Mouse (Mus musculus): ENCODE results near the gene Foxf1. TPM values are rescaled to one million over a fixed set of nuclear protein-coding genes. Genes with fewer than 3 reads are reported as not detected.

Foxf1 gene
- polyA plus RNA-seq, 1 experiment: 0.04 TPM

- Histone ChIP-seq H3K4me3 (ENCODE audit: insufficient read depth, poor library complexity, severe bottlenecking) (no peak overlapping the region), H3ac (ENCODE audit: control insufficient read depth, insufficient read length, low read depth) (no peak overlapping the region), H3K36me3 (ENCODE audit: control insufficient read depth, insufficient read depth) (no peaks in the 10 kb centered on the region), H3K79me2 (ENCODE audit: control insufficient read depth, insufficient read depth) (no peaks in the 10 kb centered on the region), H3K27me3 (ENCODE audit: control insufficient read depth, insufficient read depth, insufficient read length) (peaks cover 50% of the 10 kb centered on the region), H3K79me3 (ENCODE audit: low read depth) (no peaks in the 10 kb centered on the region)
- TF ChIP-seq MYOD1 (IDR thresholded peaks at IDR 0.05; ENCODE audit: control insufficient read depth, insufficient read length, low read depth): no peak
- TF ChIP-seq USF1 (IDR thresholded peaks at IDR 0.05; ENCODE audit: low read depth): no peak
- no peak for TF ChIP-seq FOSL1 (IDR thresholded peaks at IDR 0.05; ENCODE audit: insufficient read depth, low read length, poor library complexity, severe bottlenecking)
- no peak for TF ChIP-seq MAX (IDR thresholded peaks at IDR 0.05)
- TF ChIP-seq MYOG (IDR thresholded peaks at IDR 0.05; ENCODE audit: control insufficient read depth, extremely low read depth, insufficient read length): no peak
- TF ChIP-seq CTCF (IDR thresholded peaks at IDR 0.05; ENCODE audit: control insufficient read depth, insufficient read depth, insufficient read length): no peak
- TF ChIP-seq CEBPB (IDR thresholded peaks at IDR 0.05; ENCODE audit: low read depth): no peak
Observed at GRCm38 (mm10) chr8:121092141-121092540, 8.0 kb downstream of the Foxf1 start.

GRCm38 (mm10) chr8:121092627-121093026 is 8.4 kb downstream of the Foxf1 start:
- Histone ChIP-seq H3K36me3 (ENCODE audit: control insufficient read depth, insufficient read depth) (peaks cover 1% of the 10 kb centered on the region), H3ac (ENCODE audit: control insufficient read depth, insufficient read length, low read depth) (no peak overlapping the region), H3K27me3 (ENCODE audit: control insufficient read depth, insufficient read depth, insufficient read length) (peaks cover 45% of the 10 kb centered on the region), H3K79me2 (ENCODE audit: control insufficient read depth, insufficient read depth) (no peaks in the 10 kb centered on the region), H3K79me3 (ENCODE audit: low read depth) (no peaks in the 10 kb centered on the region), H3K4me3 (ENCODE audit: insufficient read depth, poor library complexity, severe bottlenecking) (no peak overlapping the region)
- peak; percentile 59 for TF ChIP-seq CTCF (IDR thresholded peaks at IDR 0.05; ENCODE audit: control insufficient read depth, insufficient read depth, insufficient read length)
- TF ChIP-seq MAX (IDR thresholded peaks at IDR 0.05): no peak

- H3K79me3 ChIP-seq (ENCODE audit: low read depth): no peaks in the 10 kb centered on the region
- peaks cover 40% of the 10 kb centered on the region for H3K27me3 ChIP-seq (ENCODE audit: control insufficient read depth, insufficient read depth, insufficient read length)
- TF ChIP-seq MYOG (IDR thresholded peaks at IDR 0.05; ENCODE audit: control insufficient read depth, extremely low read depth, insufficient read length) (no peak), USF1 (IDR thresholded peaks at IDR 0.05; ENCODE audit: low read depth) (no peak), MYOD1 (IDR thresholded peaks at IDR 0.05; ENCODE audit: control insufficient read depth, insufficient read length, low read depth) (no peak), CTCF (IDR thresholded peaks at IDR 0.05; ENCODE audit: control insufficient read depth, insufficient read depth, insufficient read length) (no peak), MAX (IDR thresholded peaks at IDR 0.05) (no peak), FOSL1 (IDR thresholded peaks at IDR 0.05; ENCODE audit: insufficient read depth, low read length, poor library complexity, severe bottlenecking) (no peak), CEBPB (IDR thresholded peaks at IDR 0.05; ENCODE audit: low read depth) (no peak)
Observed at GRCm38 (mm10) chr8:121093496-121093895, 9.3 kb downstream of the Foxf1 start.

GRCm38 (mm10) chr8:121104049-121104818 is 20.0 kb downstream of the Foxf1 start:
- Histone ChIP-seq H3K36me3 (ENCODE audit: control insufficient read depth, insufficient read depth) (peaks cover 43% of the 10 kb centered on the region), H3K27me3 (ENCODE audit: control insufficient read depth, insufficient read depth, insufficient read length) (no peaks in the 10 kb centered on the region), H3K79me2 (ENCODE audit: control insufficient read depth, insufficient read depth) (peaks cover 19% of the 10 kb centered on the region), H3K4me3 (ENCODE audit: insufficient read depth, poor library complexity, severe bottlenecking) (no peak overlapping the region), H3K79me3 (ENCODE audit: low read depth) (no peaks in the 10 kb centered on the region), H3ac (ENCODE audit: control insufficient read depth, insufficient read length, low read depth) (no peak overlapping the region)
- TF ChIP-seq CEBPB (IDR thresholded peaks at IDR 0.05; ENCODE audit: low read depth) (no peak), CTCF (IDR thresholded peaks at IDR 0.05; ENCODE audit: control insufficient read depth, insufficient read depth, insufficient read length) (peak; percentile 95), USF1 (IDR thresholded peaks at IDR 0.05; ENCODE audit: low read depth) (no peak)

More at GRCm38 (mm10) chr8:121093496-121093895, 9.3 kb downstream of the Foxf1 start:
- no peaks in the 10 kb centered on the region for H3K79me2 ChIP-seq (ENCODE audit: control insufficient read depth, insufficient read depth)
- no peak overlapping the region for H3K4me3 ChIP-seq (ENCODE audit: insufficient read depth, poor library complexity, severe bottlenecking)
- H3ac ChIP-seq (ENCODE audit: control insufficient read depth, insufficient read length, low read depth): no peak overlapping the region
- H3K36me3 ChIP-seq (ENCODE audit: control insufficient read depth, insufficient read depth): peaks cover 8% of the 10 kb centered on the region

- H3K27me3 ChIP-seq (ENCODE audit: control insufficient read depth, insufficient read depth, insufficient read length): no peaks in the 10 kb centered on the region
- H3ac ChIP-seq (ENCODE audit: control insufficient read depth, insufficient read length, low read depth): peak within 1 kb of the TSS; percentile 96
- H3K79me3 ChIP-seq (ENCODE audit: low read depth): no peaks in the 10 kb centered on the region
- peaks cover 14% of the 10 kb centered on the region for H3K36me3 ChIP-seq (ENCODE audit: control insufficient read depth, insufficient read depth)
- TF ChIP-seq FOSL1 (IDR thresholded peaks at IDR 0.05; ENCODE audit: insufficient read depth, low read length, poor library complexity, severe bottlenecking) (no peak), MYOD1 (IDR thresholded peaks at IDR 0.05; ENCODE audit: control insufficient read depth, insufficient read length, low read depth) (no peak), CEBPB (IDR thresholded peaks at IDR 0.05; ENCODE audit: low read depth) (no peak), USF1 (IDR thresholded peaks at IDR 0.05; ENCODE audit: low read depth) (no peak), CTCF (IDR thresholded peaks at IDR 0.05; ENCODE audit: control insufficient read depth, insufficient read depth, insufficient read length) (no peak), MYOG (IDR thresholded peaks at IDR 0.05; ENCODE audit: control insufficient read depth, extremely low read depth, insufficient read length) (no peak), MAX (IDR thresholded peaks at IDR 0.05) (no peak)
- peak within 1 kb of the TSS; percentile 66 for H3K4me3 ChIP-seq (ENCODE audit: insufficient read depth, poor library complexity, severe bottlenecking)
- H3K79me2 ChIP-seq (ENCODE audit: control insufficient read depth, insufficient read depth): peaks cover 19% of the 10 kb centered on the region
Observed at GRCm38 (mm10) chr8:121107668-121108656, 23.8 kb downstream of the Foxf1 start, which contains the start of gene Mthfsd. Gene Mthfsd, minus strand, starts transcription at chr8:121108392.
